Mouse (Mus musculus) limb, embryonic 12.5 days (tissue): ENCODE data around the gene Hipk3. TPM values are rescaled to one million over a fixed set of nuclear protein-coding genes. Genes with fewer than 3 reads are reported as not detected.

ENCODE experiments used
- ATAC-seq: fragments of 200-750 bp; cut with Nextera tagmentation; 2 replicates; pipeline ENCODE4 v1.8.0; 2017; ENCODE audit warnings: low read depth, moderate TSS enrichment; ENCODE audit not compliant: insufficient number of reproducible peaks, insufficient read depth, low FRiP score, low TSS enrichment
- H3K27ac ChIP-seq: fragments of 300-500 bp; sonication (generic); 2 replicates; pipeline ENCODE4 v1.5.1; 2016; ENCODE audit warnings: mild to moderate bottlenecking, moderate library complexity
- H3K27me3 ChIP-seq: fragments of 300-500 bp; sonication (generic); 2 replicates; pipeline ENCODE4 v1.6.1; 2016; ENCODE audit warnings: mild to moderate bottlenecking, moderate library complexity
- H3K36me3 ChIP-seq: fragments of 300-500 bp; sonication (generic); 2 replicates; pipeline ENCODE4 v1.6.1; 2016; ENCODE audit warnings: mild to moderate bottlenecking, moderate library complexity
- H3K4me1 ChIP-seq: fragments of 300-500 bp; sonication (generic); replicated peaks from 2 replicates; pipeline ENCODE4 v1.6.1; 2016
- H3K4me2 ChIP-seq: fragments of 300-500 bp; sonication (generic); 2 replicates; pipeline ENCODE4 v1.6.1; 2016; ENCODE audit warnings: mild to moderate bottlenecking, moderate library complexity
- H3K4me3 ChIP-seq: fragments of 300-500 bp; sonication (generic); replicated peaks from 2 replicates; pipeline ENCODE4 v1.5.1; 2016; ENCODE audit warnings: mild to moderate bottlenecking
- H3K9ac ChIP-seq: fragments of 300-500 bp; sonication (generic); replicated peaks from 2 replicates; pipeline ENCODE4 v1.6.1; 2016; ENCODE audit warnings: mild to moderate bottlenecking, moderate library complexity
- H3K9me3 ChIP-seq: fragments of 300-500 bp; sonication (generic); 2 replicates; pipeline ENCODE4 v1.6.1; 2016; ENCODE audit warnings: mild to moderate bottlenecking, moderate library complexity
- WGBS: fragments of 180-500 bp; shearing (Covaris S2); methylation state at CpG from one replicate; pipeline ENCODE4 v1.1.7; 2016; 5-methylcytosine and 5-hydroxymethylcytosine counted together
- polyA plus RNA-seq: library from polyadenylated mRNA; unstranded; fragments of >200 nt; fragmentation: Nextera tagmentation; extraction: Ambion mirVana; gene quantifications from 2 replicates; pipeline ENCODE4 v1.2.1, GENCODE M21; 2016

Hipk3 gene
- polyA plus RNA-seq, 1 experiment from 2014 or later: 16.2 TPM

GRCm38 (mm10) chr2:104446016-104446415 lies 48.2 kb downstream of the Hipk3 start:
- no peaks in the 10 kb centered on the region for H3K4me1 ChIP-seq
- H3K36me3 ChIP-seq: peaks cover 3% of the 10 kb centered on the region; the same call in 1 of the 2 replicates
- ATAC-seq: no peak
- H3K9me3 ChIP-seq: no peaks in the 10 kb centered on the region
- H3K4me3 ChIP-seq: no peak overlapping the region
- no peak overlapping the region for H3K27ac ChIP-seq
- WGBS: 56% methylated on average over 1 of the region's 1 CpGs
- H3K4me2 ChIP-seq: no peak overlapping the region
- no peaks in the 10 kb centered on the region for H3K27me3 ChIP-seq
- H3K9ac ChIP-seq: no peak overlapping the region

- Histone ChIP-seq H3K36me3 (peaks cover 12% of the 10 kb centered on the region), H3K27ac (no peak overlapping the region), H3K9ac (no peak overlapping the region), H3K4me1 (no peaks in the 10 kb centered on the region), H3K27me3 (no peaks in the 10 kb centered on the region), H3K4me2 (no peak overlapping the region), H3K9me3 (no peaks in the 10 kb centered on the region), H3K4me3 (no peak overlapping the region)
- WGBS: 49% methylated on average over 2 of the region's 2 CpGs
- no peak for ATAC-seq
Observed at GRCm38 (mm10) chr2:104444776-104445175, 49.5 kb downstream of the Hipk3 start.

DNA sequence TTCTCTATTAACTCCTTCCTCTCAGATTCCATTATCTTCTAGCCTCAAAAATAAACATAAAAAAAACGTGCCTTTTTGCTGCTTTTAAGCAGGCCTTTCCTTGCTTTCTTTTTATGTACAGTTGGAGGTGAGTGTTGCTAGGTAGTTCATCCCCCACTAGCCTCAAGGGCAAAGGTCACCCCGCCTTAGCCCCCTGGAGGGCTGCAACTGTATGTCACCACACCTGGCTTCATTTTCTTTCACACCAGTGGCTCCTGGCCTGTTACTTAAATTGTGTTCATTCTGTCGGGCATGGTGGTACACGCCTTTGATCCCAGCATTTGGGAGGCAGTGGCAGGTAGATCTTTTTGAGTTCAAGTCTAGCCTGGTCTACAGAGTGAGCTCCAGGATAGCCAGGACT lies 51.9 kb downstream of the Hipk3 start:
- Histone ChIP-seq H3K9me3 (no peaks in the 10 kb centered on the region), H3K4me2 (no peak overlapping the region), H3K9ac (no peak overlapping the region), H3K4me1 (no peaks in the 10 kb centered on the region), H3K36me3 (peaks cover 29% of the 10 kb centered on the region), H3K4me3 (no peak overlapping the region), H3K27ac (no peak overlapping the region), H3K27me3 (no peaks in the 10 kb centered on the region)
- WGBS: 59% methylated on average over 4 of the region's 4 CpGs
- ATAC-seq: no peak

DNA sequence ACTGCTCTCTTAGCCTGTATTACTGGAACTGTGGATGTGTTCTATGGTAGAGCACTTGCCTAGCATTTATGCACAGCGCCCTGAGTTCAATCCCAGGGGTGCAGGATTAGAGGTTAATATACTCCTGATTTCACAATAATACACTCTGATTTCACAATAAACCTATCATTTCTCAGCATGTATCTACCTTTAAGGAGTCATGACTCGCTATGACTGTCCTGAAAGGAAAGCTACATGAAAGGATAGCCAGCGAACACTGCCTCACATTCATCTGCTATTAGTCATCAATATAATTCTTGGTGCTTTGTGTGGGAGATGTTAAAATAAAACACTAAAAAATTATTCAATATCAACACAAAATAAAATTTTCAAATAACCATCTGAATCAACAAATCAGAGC lies 58.0 kb downstream of the Hipk3 start:
- Histone ChIP-seq H3K9me3 (no peaks in the 10 kb centered on the region), H3K27me3 (no peaks in the 10 kb centered on the region), H3K4me2 (no peak overlapping the region), H3K4me1 (no peaks in the 10 kb centered on the region), H3K27ac (no peak overlapping the region), H3K4me3 (no peak overlapping the region), H3K36me3 (peaks cover 74% of the 10 kb centered on the region), H3K9ac (no peak overlapping the region)
- WGBS: 95% methylated on average over 3 of the region's 3 CpGs
- ATAC-seq: no peak

DNA sequence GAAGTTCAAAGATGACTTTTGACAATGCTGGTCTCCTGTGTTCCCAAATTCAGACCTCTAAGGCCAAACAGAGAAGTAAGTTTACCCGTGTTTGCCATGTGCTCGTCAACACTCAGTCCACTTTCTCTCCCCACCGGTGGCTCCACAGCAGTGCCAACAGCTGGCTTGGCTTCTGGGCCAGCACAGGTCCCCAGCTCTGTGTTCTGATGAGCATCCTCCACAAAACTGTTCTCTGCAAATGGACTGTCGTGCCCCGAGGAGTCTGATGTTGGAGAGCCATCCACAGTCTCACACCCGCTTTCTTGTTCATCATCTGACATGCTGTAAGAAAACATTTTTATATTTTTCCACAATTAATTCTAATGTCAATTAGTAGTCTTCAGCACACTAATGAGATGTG lies 63.2 kb downstream of the Hipk3 start:
- H3K36me3 ChIP-seq: peaks cover 66% of the 10 kb centered on the region
- no peaks in the 10 kb centered on the region for H3K9me3 ChIP-seq
- no peaks in the 10 kb centered on the region for H3K27me3 ChIP-seq
- no peak overlapping the region for H3K27ac ChIP-seq
- WGBS: 91% methylated on average over 6 of the region's 6 CpGs
- no peak overlapping the region for H3K4me2 ChIP-seq
- no peak overlapping the region for H3K4me3 ChIP-seq
- no peak for ATAC-seq
- H3K9ac ChIP-seq: no peak overlapping the region
- 0 out of 2 replicates have a peak, but pooled peaks cover 3% of the 10 kb centered on the region for H3K4me1 ChIP-seq

DNA sequence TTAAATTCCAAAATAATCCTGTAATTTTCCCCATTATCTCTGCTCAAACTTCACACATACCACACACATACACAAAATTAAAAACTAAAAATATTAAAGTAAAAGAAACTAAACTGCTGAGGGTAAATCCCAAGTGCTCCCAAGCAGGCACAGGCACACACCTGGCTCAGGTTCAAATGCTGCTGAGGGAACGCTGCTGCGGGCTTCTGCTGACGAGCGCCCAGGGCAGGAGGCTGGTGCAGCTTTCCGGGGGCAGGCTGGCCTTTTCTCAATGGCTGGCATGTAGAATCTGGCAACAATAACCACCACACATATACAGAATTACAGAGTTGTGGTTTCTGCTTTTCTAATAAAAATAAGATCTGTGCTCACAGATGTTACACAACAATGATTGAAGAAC lies 63.7 kb downstream of the Hipk3 start:
- Histone ChIP-seq H3K4me3 (no peak overlapping the region), H3K4me2 (no peak overlapping the region), H3K9ac (no peak overlapping the region), H3K9me3 (no peaks in the 10 kb centered on the region), H3K4me1 (0 out of 2 replicates have a peak, but pooled peaks cover 3% of the 10 kb centered on the region), H3K27me3 (no peaks in the 10 kb centered on the region), H3K27ac (no peak overlapping the region), H3K36me3 (peaks cover 61% of the 10 kb centered on the region)
- no peak for ATAC-seq
- 88% methylated on average over 5 of the region's 5 CpGs for WGBS

DNA sequence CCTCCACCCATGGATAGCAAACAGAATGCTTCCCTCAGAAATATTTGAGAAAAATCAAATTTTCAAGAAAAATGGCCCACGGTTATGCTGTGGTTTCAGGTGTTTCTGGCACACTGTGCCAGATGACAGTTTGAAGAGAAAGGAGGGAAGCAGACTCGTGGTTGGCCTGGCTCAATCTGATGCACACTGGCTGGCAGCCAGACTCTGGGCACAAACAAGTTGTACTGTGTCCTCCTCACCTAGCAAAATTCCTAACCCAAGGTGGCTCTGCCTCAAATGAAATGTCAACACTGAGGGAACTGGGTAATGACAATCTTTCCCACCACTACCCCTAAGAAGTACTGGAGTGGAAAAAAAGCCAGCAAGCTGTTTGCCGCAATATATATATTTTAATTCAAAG lies 68.1 kb downstream of the Hipk3 start:
- H3K27me3 ChIP-seq: no peaks in the 10 kb centered on the region
- H3K27ac ChIP-seq: no peak overlapping the region
- peaks cover 28% of the 10 kb centered on the region for H3K36me3 ChIP-seq
- H3K4me2 ChIP-seq: no peak overlapping the region
- H3K4me3 ChIP-seq: no peak overlapping the region
- no peaks in the 10 kb centered on the region for H3K9me3 ChIP-seq
- 84% methylated on average over 3 of the region's 3 CpGs for WGBS
- H3K4me1 ChIP-seq: 0 out of 2 replicates have a peak, but pooled peaks cover 3% of the 10 kb centered on the region
- no peak for ATAC-seq
- no peak overlapping the region for H3K9ac ChIP-seq

- ATAC-seq: no peak
- Histone ChIP-seq H3K4me3 (no peak overlapping the region), H3K27ac (no peak overlapping the region), H3K36me3 (0 out of 2 replicates have a peak, but pooled peaks cover 2% of the 10 kb centered on the region), H3K4me2 (no peak overlapping the region), H3K4me1 (0 out of 2 replicates have a peak, but pooled peaks cover 3% of the 10 kb centered on the region), H3K27me3 (no peaks in the 10 kb centered on the region), H3K9me3 (no peaks in the 10 kb centered on the region), H3K9ac (no peak overlapping the region)
- 6% methylated on average over 1 of the region's 1 CpGs for WGBS
Observed at GRCm38 (mm10) chr2:104422230-104422629, 72.0 kb downstream of the Hipk3 start.

- no peaks in the 10 kb centered on the region for H3K9me3 ChIP-seq
- H3K27ac ChIP-seq: no peak overlapping the region
- no peaks in the 10 kb centered on the region for H3K36me3 ChIP-seq
- no peaks in the 10 kb centered on the region for H3K27me3 ChIP-seq
- 88% methylated on average over 4 of the region's 4 CpGs for WGBS
- no peak overlapping the region for H3K4me3 ChIP-seq
- H3K4me2 ChIP-seq: no peak overlapping the region
- ATAC-seq: no peak
- no peaks in the 10 kb centered on the region for H3K4me1 ChIP-seq
- H3K9ac ChIP-seq: no peak overlapping the region
Observed at GRCm38 (mm10) chr2:104420805-104421204, 73.4 kb downstream of the Hipk3 start.

DNA sequence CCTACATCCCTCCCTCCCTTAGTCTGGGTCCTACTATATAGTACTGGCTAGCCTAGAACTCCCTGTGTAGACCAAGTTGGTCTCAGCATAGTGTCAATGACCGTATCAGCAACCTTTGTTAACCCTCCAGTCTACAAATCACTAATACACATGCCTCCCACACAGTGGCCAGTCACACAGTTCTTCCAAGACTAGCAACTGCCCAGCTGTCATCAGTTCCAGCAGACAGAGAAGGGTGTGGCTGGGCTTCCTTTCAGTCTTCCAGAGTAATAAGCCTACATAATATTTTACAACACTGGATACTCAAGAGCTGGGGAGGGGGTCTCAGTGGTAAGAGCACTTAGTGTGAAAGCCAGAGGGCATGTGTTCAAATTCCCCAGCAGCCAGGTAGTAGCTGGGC lies 74.2 kb downstream of the Hipk3 start:
- no peak overlapping the region for H3K4me3 ChIP-seq
- H3K27ac ChIP-seq: no peak overlapping the region
- no peak overlapping the region for H3K9ac ChIP-seq
- 72% methylated on average over 1 of the region's 1 CpGs for WGBS
- ATAC-seq: no peak
- no peak overlapping the region for H3K4me2 ChIP-seq
- H3K36me3 ChIP-seq: no peaks in the 10 kb centered on the region
- H3K9me3 ChIP-seq: no peaks in the 10 kb centered on the region
- no peaks in the 10 kb centered on the region for H3K4me1 ChIP-seq
- no peaks in the 10 kb centered on the region for H3K27me3 ChIP-seq

DNA sequence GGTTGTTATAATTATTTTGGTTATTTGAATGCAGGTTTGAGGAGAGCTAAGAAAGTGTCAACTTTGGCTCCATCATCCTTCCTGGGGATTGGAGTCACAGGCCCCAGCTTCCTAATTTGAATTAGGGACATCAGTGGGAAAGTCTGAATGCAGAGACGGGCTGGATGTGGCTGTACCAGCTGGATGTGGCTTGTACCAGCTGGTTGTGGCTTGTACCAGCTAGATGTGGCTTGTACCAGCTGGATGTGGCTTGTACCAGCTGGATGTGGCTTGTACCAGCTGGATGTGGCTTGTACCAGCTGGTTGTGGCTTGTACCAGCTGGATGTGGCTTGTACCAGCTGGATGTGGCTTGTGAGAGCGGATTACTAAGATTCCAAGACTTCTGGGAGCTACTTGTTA lies 74.8 kb downstream of the Hipk3 start:
- Histone ChIP-seq H3K27ac (no peak overlapping the region), H3K27me3 (0 out of 2 replicates have a peak, but pooled peaks cover under 1% of the 10 kb centered on the region), H3K9ac (no peak overlapping the region), H3K4me2 (no peak overlapping the region), H3K4me1 (no peaks in the 10 kb centered on the region), H3K4me3 (no peak overlapping the region), H3K36me3 (no peaks in the 10 kb centered on the region), H3K9me3 (no peaks in the 10 kb centered on the region)
- ATAC-seq: no peak
- 85% methylated on average over 2 of the region's 2 CpGs for WGBS

- peaks cover 4% of the 10 kb centered on the region for H3K4me1 ChIP-seq
- no peak overlapping the region for H3K27ac ChIP-seq
- H3K9me3 ChIP-seq: no peaks in the 10 kb centered on the region
- WGBS: 77% methylated on average over 3 of the region's 3 CpGs
- H3K4me3 ChIP-seq: no peak overlapping the region
- H3K9ac ChIP-seq: no peak overlapping the region
- peaks cover 60% of the 10 kb centered on the region for H3K27me3 ChIP-seq
- no peaks in the 10 kb centered on the region for H3K36me3 ChIP-seq
- H3K4me2 ChIP-seq: no peak overlapping the region
- ATAC-seq: no peak
Observed at GRCm38 (mm10) chr2:104413011-104413410, 81.2 kb downstream of the Hipk3 start.
